Mouse (Mus musculus) midbrain, embryonic 13.5 days (tissue): ENCODE data around the gene Thap3. TPM values are rescaled to one million over a fixed set of nuclear protein-coding genes. Genes with fewer than 3 reads are reported as not detected.
A peak's percentile ranks its signal among the peaks of the same experiment; 100 is the strongest.

Source experiments
- ATAC-seq: fragments of 200-750 bp; cut with Nextera tagmentation; 2 replicates; pipeline ENCODE4 v1.8.0; 2017; ENCODE audit warnings: mild to moderate bottlenecking, moderate TSS enrichment, moderate library complexity
- H3K27ac ChIP-seq: fragments of 300-500 bp; sonication (generic); 2 replicates; pipeline ENCODE4 v1.5.1; 2015; ENCODE audit warnings: inconsistent platforms, mild to moderate bottlenecking, moderate library complexity
- H3K27me3 ChIP-seq: fragments of 300-500 bp; sonication (generic); 2 replicates; pipeline ENCODE4 v1.6.1; 2015; ENCODE audit warnings: mild to moderate bottlenecking, inconsistent platforms
- H3K36me3 ChIP-seq: fragments of 300-500 bp; sonication (generic); 2 replicates; pipeline ENCODE4 v1.6.1; 2015; ENCODE audit warnings: mild to moderate bottlenecking, inconsistent platforms
- H3K4me1 ChIP-seq: fragments of 300-500 bp; sonication (generic); replicated peaks from 2 replicates; pipeline ENCODE4 v1.6.1; 2015; ENCODE audit warnings: inconsistent platforms
- H3K4me2 ChIP-seq: fragments of 300-500 bp; sonication (generic); replicated peaks from 2 replicates; pipeline ENCODE4 v1.6.1; 2015; ENCODE audit warnings: moderate library complexity, mild to moderate bottlenecking, inconsistent platforms
- H3K4me3 ChIP-seq: fragments of 300-500 bp; sonication (generic); replicated peaks from 2 replicates; pipeline ENCODE4 v1.5.1; 2015; ENCODE audit warnings: mild to moderate bottlenecking, inconsistent platforms
- H3K9ac ChIP-seq: fragments of 300-500 bp; sonication (generic); replicated peaks from 2 replicates; pipeline ENCODE4 v1.6.1; 2015; ENCODE audit warnings: mild to moderate bottlenecking, inconsistent platforms
- H3K9me3 ChIP-seq: fragments of 300-500 bp; sonication (generic); 2 replicates; pipeline ENCODE4 v1.6.1; 2016; ENCODE audit warnings: mild to moderate bottlenecking, inconsistent platforms
- WGBS: fragments of 180-500 bp; shearing (Covaris S2); methylation state at CpG from one replicate; pipeline ENCODE4 v1.1.7; 2015; 5-methylcytosine and 5-hydroxymethylcytosine counted together
- polyA plus RNA-seq: library from polyadenylated mRNA; unstranded; fragments of >200 nt; fragmentation: Nextera tagmentation; extraction: Ambion mirVana; gene quantifications from 2 replicates; pipeline ENCODE4 v1.2.1, GENCODE M21; 2015

The Thap3 gene
- polyA plus RNA-seq, 1 experiment from 2014 or later: 38.0 TPM

GRCm38 (mm10) chr4:152007481-152008147 is 18.8 kb upstream of the Thap3 start:
- Histone ChIP-seq H3K4me1 (peaks cover 44% of the 10 kb centered on the region), H3K9ac (peak overlapping the region; percentile 23; the same call in 1 of the 2 replicates), H3K4me3 (peak overlapping the region; percentile 62), H3K27me3 (peaks cover 49% of the 10 kb centered on the region), H3K27ac (no peak overlapping the region), H3K4me2 (peak overlapping the region; percentile 100), H3K9me3 (no peaks in the 10 kb centered on the region), H3K36me3 (no peaks in the 10 kb centered on the region)
- 5% methylated on average over 8 of the region's 8 CpGs for WGBS
- ATAC-seq: no peak

GRCm38 (mm10) chr4:152006812-152007211 is 18.0 kb upstream of the Thap3 start:
- H3K4me2 ChIP-seq: no peak overlapping the region
- WGBS: 21% methylated on average over 3 of the region's 3 CpGs
- H3K27me3 ChIP-seq: peaks cover 49% of the 10 kb centered on the region
- no peaks in the 10 kb centered on the region for H3K9me3 ChIP-seq
- H3K4me3 ChIP-seq: no peak overlapping the region
- no peaks in the 10 kb centered on the region for H3K36me3 ChIP-seq
- H3K4me1 ChIP-seq: peaks cover 44% of the 10 kb centered on the region
- no peak overlapping the region for H3K9ac ChIP-seq
- ATAC-seq: no peak
- H3K27ac ChIP-seq: no peak overlapping the region

- Histone ChIP-seq H3K4me3 (no peak overlapping the region), H3K4me1 (peaks cover 39% of the 10 kb centered on the region), H3K27ac (no peak overlapping the region), H3K9me3 (no peaks in the 10 kb centered on the region), H3K9ac (no peak overlapping the region), H3K36me3 (no peaks in the 10 kb centered on the region), H3K27me3 (peaks cover 46% of the 10 kb centered on the region), H3K4me2 (no peak overlapping the region)
- ATAC-seq: no peak
- 83% methylated on average over 6 of the region's 6 CpGs for WGBS
Measured at GRCm38 (mm10) chr4:152006137-152006536, 17.3 kb upstream of the Thap3 start.

GRCm38 (mm10) chr4:152002063-152002462 is 13.3 kb upstream of the Thap3 start:
- no peak for ATAC-seq
- H3K4me2 ChIP-seq: no peak overlapping the region
- H3K9ac ChIP-seq: no peak overlapping the region
- no peak overlapping the region for H3K27ac ChIP-seq
- WGBS: 91% methylated on average over 3 of the region's 3 CpGs
- no peaks in the 10 kb centered on the region for H3K36me3 ChIP-seq
- no peaks in the 10 kb centered on the region for H3K9me3 ChIP-seq
- H3K4me3 ChIP-seq: no peak overlapping the region
- peaks cover 13% of the 10 kb centered on the region for H3K27me3 ChIP-seq
- peaks cover 7% of the 10 kb centered on the region for H3K4me1 ChIP-seq

- Histone ChIP-seq H3K9ac (no peak overlapping the region), H3K27ac (no peak overlapping the region), H3K9me3 (no peaks in the 10 kb centered on the region), H3K4me2 (no peak overlapping the region), H3K4me1 (peaks cover 11% of the 10 kb centered on the region), H3K36me3 (no peaks in the 10 kb centered on the region), H3K27me3 (peaks cover 5% of the 10 kb centered on the region), H3K4me3 (no peak overlapping the region)
- no peak for ATAC-seq
- WGBS: 64% methylated on average over 4 of the region's 4 CpGs
Measured at GRCm38 (mm10) chr4:152001335-152001734, 12.5 kb upstream of the Thap3 start.

GRCm38 (mm10) chr4:152000906-152001305 is 12.1 kb upstream of the Thap3 start:
- Histone ChIP-seq H3K4me1 (peaks cover 11% of the 10 kb centered on the region), H3K9me3 (no peaks in the 10 kb centered on the region), H3K4me2 (no peak overlapping the region), H3K36me3 (no peaks in the 10 kb centered on the region), H3K27ac (no peak overlapping the region), H3K27me3 (peaks cover 3% of the 10 kb centered on the region; the same call in 1 of the 2 replicates), H3K9ac (no peak overlapping the region), H3K4me3 (no peak overlapping the region)
- ATAC-seq: no peak
- 50% methylated on average over 4 of the region's 4 CpGs for WGBS

- Histone ChIP-seq H3K4me3 (no peak overlapping the region), H3K9ac (no peak overlapping the region), H3K27me3 (no peaks in the 10 kb centered on the region), H3K27ac (no peak overlapping the region), H3K4me2 (no peak overlapping the region), H3K36me3 (no peaks in the 10 kb centered on the region), H3K4me1 (peaks cover 14% of the 10 kb centered on the region), H3K9me3 (no peaks in the 10 kb centered on the region)
- 63% methylated on average over 3 of the region's 3 CpGs for WGBS
- ATAC-seq: no peak
Measured at GRCm38 (mm10) chr4:151999481-151999880, 10.7 kb upstream of the Thap3 start.

GRCm38 (mm10) chr4:151997701-151998100 is 8.9 kb upstream of the Thap3 start:
- peaks cover 29% of the 10 kb centered on the region for H3K4me1 ChIP-seq
- no peaks in the 10 kb centered on the region for H3K27me3 ChIP-seq
- H3K4me3 ChIP-seq: 0 out of 2 replicates have a peak overlapping the region, but pooled peaks have one; percentile 73
- H3K9ac ChIP-seq: no peak overlapping the region
- H3K27ac ChIP-seq: no peak overlapping the region
- no peaks in the 10 kb centered on the region for H3K9me3 ChIP-seq
- peak overlapping the region; percentile 68 for H3K4me2 ChIP-seq
- peaks cover 7% of the 10 kb centered on the region for H3K36me3 ChIP-seq
- no peak for ATAC-seq
- WGBS: 75% methylated on average over 3 of the region's 3 CpGs

GRCm38 (mm10) chr4:151996951-151997222 is 8.1 kb upstream of the Thap3 start:
- Histone ChIP-seq H3K4me3 (peak overlapping the region; percentile 73), H3K4me1 (peaks cover 29% of the 10 kb centered on the region), H3K9me3 (no peaks in the 10 kb centered on the region), H3K4me2 (peak overlapping the region; percentile 68), H3K9ac (peak overlapping the region; percentile 79), H3K27ac (peak overlapping the region; percentile 90), H3K36me3 (peaks cover 16% of the 10 kb centered on the region), H3K27me3 (no peaks in the 10 kb centered on the region)
- WGBS: 4% methylated on average over 13 of the region's 13 CpGs
- no peak for ATAC-seq

- peak; percentile 97 for ATAC-seq
- Histone ChIP-seq H3K27ac (peak within 1 kb of the TSS; percentile 90), H3K4me1 (peaks cover 29% of the 10 kb centered on the region), H3K27me3 (no peaks in the 10 kb centered on the region), H3K4me3 (peak within 1 kb of the TSS; percentile 73), H3K9me3 (no peaks in the 10 kb centered on the region), H3K36me3 (peaks cover 21% of the 10 kb centered on the region), H3K4me2 (peak within 1 kb of the TSS; percentile 91), H3K9ac (peak within 1 kb of the TSS; percentile 93)
- WGBS: under 1% methylated on average over 91 of the region's 94 CpGs
Measured at GRCm38 (mm10) chr4:151996173-151996950, 7.6 kb upstream of the Thap3 start, which contains the start of gene Phf13. Gene Phf13, minus strand, starts transcription at chr4:151996258.

GRCm38 (mm10) chr4:151995371-151996172 is 6.8 kb upstream of the Thap3 start:
- H3K27me3 ChIP-seq: no peaks in the 10 kb centered on the region
- peaks cover 29% of the 10 kb centered on the region for H3K4me1 ChIP-seq
- H3K4me2 ChIP-seq: peak overlapping the region; percentile 91
- no peaks in the 10 kb centered on the region for H3K9me3 ChIP-seq
- 1% methylated on average over 79 of the region's 111 CpGs for WGBS
- peak overlapping the region; percentile 93 for H3K9ac ChIP-seq
- H3K36me3 ChIP-seq: peaks cover 29% of the 10 kb centered on the region
- H3K27ac ChIP-seq: peak overlapping the region; percentile 48
- ATAC-seq: peak; percentile 79
- H3K4me3 ChIP-seq: peak overlapping the region; percentile 73
